Mouse (Mus musculus) cerebellum, postnatal 10 days (tissue): ENCODE data around the gene Rps15a.

Experiments
- DNase-seq, 2 experiments: peaks; one replicate each; pipeline ENCODE4 v3.0.0; 2021; ENCODE audit warnings: mixed read lengths in 2 of 2

Gene Rps15a

GRCm38 (mm10) chr7:118113541-118114297, 2.3 kb downstream of the Rps15a start:
- no peak for DNase-seq

GRCm38 (mm10) chr7:118111128-118111527, 4.9 kb downstream of the Rps15a start:
- DNase-seq, result no peak

- no peak for DNase-seq
These were observed 8.3 kb downstream of the Rps15a start for GRCm38 (mm10) chr7:118107671-118108070.

- DNase-seq, result no peak
These were observed 11.4 kb downstream of the Rps15a start for GRCm38 (mm10) chr7:118104458-118105052.

GRCm38 (mm10) chr7:118103462-118104379, 12.3 kb downstream of the Rps15a start:
- no peak for DNase-seq

GRCm38 (mm10) chr7:118102678-118103461, 13.1 kb downstream of the Rps15a start:
- peak in 1 of 2 experiments; percentile 10 for DNase-seq

GRCm38 (mm10) chr7:118102231-118102630, 13.8 kb downstream of the Rps15a start:
- peak; percentile 61 to 77 for DNase-seq

- no peak for DNase-seq
These were observed 18.4 kb downstream of the Rps15a start for GRCm38 (mm10) chr7:118097615-118098014.

- DNase-seq, result no peak
These were observed 36.0 kb downstream of the Rps15a start for GRCm38 (mm10) chr7:118079987-118080386.

GRCm38 (mm10) chr7:118079097-118079496, 36.9 kb downstream of the Rps15a start:
- DNase-seq, result no peak

- no peak for DNase-seq
These were observed 48.7 kb downstream of the Rps15a start for GRCm38 (mm10) chr7:118067261-118067660.

- DNase-seq, result no peak
These were observed 59.7 kb downstream of the Rps15a start for GRCm38 (mm10) chr7:118056300-118056699.
